Mouse (Mus musculus) lung, postnatal 0 days (tissue): Measurements from ENCODE around the gene Lifr.

Experiments
- CTCF ChIP-seq: IDR thresholded peaks from 2 replicates; pipeline ENCODE4 v1.5.1; 2016; ENCODE audit warnings: antibody characterized with exemption, mild to moderate bottlenecking
- EP300 ChIP-seq: IDR thresholded peaks from 2 replicates; pipeline ENCODE4 v1.6.1; 2016; ENCODE audit warnings: antibody characterized with exemption, mild to moderate bottlenecking, control low read depth

GRCm38 (mm10) chr15:7119930-7120512, 29.6 kb downstream of the Lifr start:
- TF ChIP-seq CTCF (no peak), EP300 (no peak)
